Mouse (Mus musculus) gastrocnemius, adult 2 months (tissue): ENCODE measurements around the gene Nr5a2. TPM values are rescaled to one million over a fixed set of nuclear protein-coding genes. Genes with fewer than 3 reads are reported as not detected.
A peak's percentile ranks its signal among the peaks of the same experiment; 100 is the strongest.
"Not testable (repeated sequence)": the region's sequence is repeated elsewhere in the genome, so short reads cannot be mapped to it uniquely, and the experiment has no call there.

Experiments used
- DNase-seq: peaks from one replicate; pipeline ENCODE4 v3.0.0; 2022
- H3K27ac ChIP-seq: fragments of 200-600 bp; 2 replicates; pipeline ENCODE4 v1.8.1; 2022; ENCODE audit warnings: mild to moderate bottlenecking
- H3K4me3 ChIP-seq: fragments of 200-600 bp; 2 replicates; pipeline ENCODE4 v1.8.1; 2022; ENCODE audit warnings: mild to moderate bottlenecking, moderate library complexity
- CTCF ChIP-seq: fragments of 200-600 bp; IDR thresholded peaks from 2 replicates; pipeline ENCODE4 v1.8.1; 2022; ENCODE audit warnings: antibody characterized with exemption, mild to moderate bottlenecking, moderate library complexity
- intact Hi-C: fragments of 180-260 bp; cut with DNase I; formaldehyde crosslinking; loops from one replicate; pipeline ENCODE4 v1.15.1; 2025
- total RNA-seq, 2 experiments: library from RNA; stranded (reverse); gene quantifications; 2 replicates each; pipeline ENCODE4 v1.2.3; 2021

Gene Nr5a2
- total RNA-seq, 2 experiments from 2014 or later, result 0.11 to 0.26 TPM

DNA sequence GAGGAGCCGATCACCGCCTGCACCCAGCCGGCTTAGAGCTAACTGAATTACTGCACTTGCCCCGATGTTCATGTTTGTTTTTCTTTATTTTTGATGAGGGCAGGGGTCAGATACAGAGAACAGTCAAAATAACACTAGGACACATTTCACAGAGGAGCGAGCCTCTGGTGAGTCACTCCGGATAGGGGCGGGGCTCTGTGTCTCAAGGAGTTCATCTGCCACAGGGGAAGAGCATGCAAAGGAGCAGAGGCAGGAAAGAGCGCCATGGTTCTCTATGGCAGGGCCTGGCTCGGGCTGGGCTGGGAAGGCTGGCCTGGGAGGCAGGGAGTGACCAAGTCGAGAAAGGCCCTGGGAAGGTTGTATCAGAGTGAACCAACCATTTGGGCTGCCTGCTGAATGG is 121.0 kb downstream of the Nr5a2 start:
- Histone ChIP-seq H3K4me3 (no peak overlapping the region), H3K27ac (no peak overlapping the region)
- TF ChIP-seq CTCF, result no peak
- no peak for DNase-seq
- intact Hi-C loops, result no loop called here

DNA sequence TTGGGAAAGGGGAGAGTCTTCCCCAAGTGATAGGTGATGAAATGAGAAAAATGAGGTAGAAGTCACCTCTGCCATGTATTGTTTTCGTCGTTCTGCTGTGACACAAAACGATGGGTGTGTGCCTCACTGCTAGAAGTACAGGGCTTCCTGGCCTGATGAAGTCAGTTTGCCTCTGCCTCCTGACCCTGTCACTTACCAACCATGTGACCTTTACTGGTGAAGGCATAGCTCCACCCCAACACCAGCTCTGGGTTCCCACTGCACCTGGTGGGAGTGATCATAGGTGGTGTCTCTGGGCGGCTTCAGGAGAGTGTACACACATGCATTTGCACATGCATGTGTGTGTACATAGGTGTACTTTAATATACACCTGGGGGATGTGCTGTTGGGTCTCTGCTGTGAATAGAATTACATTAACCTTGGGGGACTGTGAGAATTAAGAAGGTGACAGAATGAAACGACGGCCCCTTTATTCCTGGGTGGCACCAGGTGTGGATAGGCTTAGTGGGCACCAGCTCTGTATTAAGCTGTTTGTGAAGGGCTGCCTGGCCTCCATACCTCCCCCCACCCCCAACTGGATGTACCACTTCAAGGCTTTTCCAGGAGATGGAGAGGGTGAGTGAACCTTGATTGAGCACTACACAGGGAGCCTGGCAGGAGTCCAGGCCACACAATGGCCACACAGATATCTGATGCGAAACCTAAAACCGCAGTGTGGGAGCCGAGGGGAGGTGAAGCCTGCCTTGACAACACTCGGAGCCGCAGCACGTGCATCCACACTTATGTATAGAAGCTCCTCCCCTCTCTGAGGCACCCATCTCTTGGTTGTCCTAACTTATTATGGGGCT is 127.7 kb downstream of the Nr5a2 start:
- Histone ChIP-seq H3K27ac (no peak overlapping the region), H3K4me3 (no peak overlapping the region)
- TF ChIP-seq CTCF, result no peak
- no peak for DNase-seq
- intact Hi-C loops, result no loop called here

DNA sequence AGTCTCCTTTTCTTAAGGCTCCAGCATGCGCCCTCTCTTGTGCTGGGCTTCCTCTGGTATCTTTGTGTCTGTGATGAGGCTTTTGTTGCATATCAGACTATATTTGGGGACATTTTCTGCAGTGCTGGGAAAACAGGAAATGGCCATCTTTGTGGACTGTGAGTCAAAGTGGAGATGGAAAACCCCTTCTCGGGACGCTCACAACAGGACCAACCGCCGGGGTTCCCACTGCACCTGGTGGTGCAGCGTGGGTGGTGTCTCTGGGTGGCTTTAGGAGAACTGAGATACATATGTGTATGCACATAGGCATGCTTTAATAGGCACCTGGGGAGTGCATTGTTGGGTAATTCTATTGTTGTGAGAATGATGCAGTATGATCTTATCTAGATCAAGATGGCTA is 129.3 kb downstream of the Nr5a2 start:
- Histone ChIP-seq H3K27ac (no peak overlapping the region), H3K4me3 (no peak overlapping the region)
- no peak for TF ChIP-seq CTCF
- no peak for DNase-seq
- intact Hi-C loops, result no loop called here

DNA sequence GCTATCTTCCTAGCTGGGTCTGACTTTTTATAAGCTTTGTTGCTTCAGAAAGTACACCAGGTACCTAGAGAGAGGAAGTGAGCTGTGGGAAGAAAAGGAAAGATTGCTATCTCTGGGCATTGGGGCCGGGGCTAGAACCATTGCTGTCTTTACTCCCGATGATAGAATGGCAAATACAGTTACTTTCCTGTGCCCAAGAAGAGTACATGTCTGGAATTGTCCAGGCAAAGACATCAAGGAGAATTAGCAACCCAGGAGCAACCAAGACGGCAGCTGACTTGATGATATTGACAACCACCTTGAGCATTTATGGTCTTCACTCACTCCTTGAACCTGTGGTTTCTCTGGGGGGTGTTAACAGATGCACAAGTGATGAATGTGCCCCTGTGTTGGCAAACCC is 130.3 kb downstream of the Nr5a2 start:
- intact Hi-C loops, result no loop called here
- DNase-seq, result no peak
- H3K4me3 ChIP-seq, result no peak overlapping the region
- no peak overlapping the region for H3K27ac ChIP-seq
- TF ChIP-seq CTCF, result no peak

DNA sequence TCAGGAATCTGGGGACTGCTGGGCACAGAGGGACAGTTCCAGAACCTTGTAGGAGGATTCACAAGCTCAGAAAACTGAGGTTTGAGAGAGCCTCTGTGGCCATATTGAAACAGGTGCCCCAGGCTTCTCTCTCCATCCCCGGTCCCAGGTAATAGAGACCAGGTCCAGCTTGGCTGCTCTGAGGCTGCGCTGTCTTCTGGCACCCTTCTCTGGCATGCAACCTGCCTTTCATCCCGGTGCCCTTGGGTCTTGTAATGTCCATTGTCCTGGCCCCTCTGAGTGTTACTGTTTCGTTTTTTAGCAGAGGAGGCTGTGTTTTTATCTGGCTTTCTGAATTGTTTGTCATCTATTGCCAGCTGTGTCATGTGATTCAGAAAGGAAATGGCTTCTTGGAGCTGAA is 136.4 kb downstream of the Nr5a2 start:
- no peak overlapping the region for H3K27ac ChIP-seq
- no peak for DNase-seq
- no peak overlapping the region for H3K4me3 ChIP-seq
- no peak for TF ChIP-seq CTCF
- intact Hi-C loops, result no loop called here

DNA sequence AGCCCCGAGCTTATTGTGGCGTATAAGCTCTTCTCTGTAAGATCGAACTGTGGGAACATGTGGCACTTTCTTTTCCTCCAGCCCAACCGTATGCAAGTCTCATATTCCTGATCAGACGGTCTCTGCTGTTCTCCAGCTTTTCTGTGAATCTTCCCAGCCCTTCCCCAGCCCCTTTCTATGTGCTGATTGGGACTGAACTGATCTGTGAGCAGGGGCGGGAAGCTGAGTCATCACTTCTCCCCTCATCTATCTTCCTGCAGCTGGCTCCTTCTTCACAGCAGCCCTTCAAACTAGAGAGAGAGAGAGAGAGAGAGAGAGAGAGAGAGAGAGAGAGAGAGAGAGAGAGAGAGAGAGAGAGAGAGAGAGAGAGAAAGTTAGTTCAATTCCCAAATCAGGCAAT is 159.6 kb downstream of the Nr5a2 start:
- DNase-seq, result no peak
- intact Hi-C loops, result no loop called here
- no peak overlapping the region for H3K4me3 ChIP-seq
- TF ChIP-seq CTCF, result no peak
- H3K27ac ChIP-seq, result no peak overlapping the region

DNA sequence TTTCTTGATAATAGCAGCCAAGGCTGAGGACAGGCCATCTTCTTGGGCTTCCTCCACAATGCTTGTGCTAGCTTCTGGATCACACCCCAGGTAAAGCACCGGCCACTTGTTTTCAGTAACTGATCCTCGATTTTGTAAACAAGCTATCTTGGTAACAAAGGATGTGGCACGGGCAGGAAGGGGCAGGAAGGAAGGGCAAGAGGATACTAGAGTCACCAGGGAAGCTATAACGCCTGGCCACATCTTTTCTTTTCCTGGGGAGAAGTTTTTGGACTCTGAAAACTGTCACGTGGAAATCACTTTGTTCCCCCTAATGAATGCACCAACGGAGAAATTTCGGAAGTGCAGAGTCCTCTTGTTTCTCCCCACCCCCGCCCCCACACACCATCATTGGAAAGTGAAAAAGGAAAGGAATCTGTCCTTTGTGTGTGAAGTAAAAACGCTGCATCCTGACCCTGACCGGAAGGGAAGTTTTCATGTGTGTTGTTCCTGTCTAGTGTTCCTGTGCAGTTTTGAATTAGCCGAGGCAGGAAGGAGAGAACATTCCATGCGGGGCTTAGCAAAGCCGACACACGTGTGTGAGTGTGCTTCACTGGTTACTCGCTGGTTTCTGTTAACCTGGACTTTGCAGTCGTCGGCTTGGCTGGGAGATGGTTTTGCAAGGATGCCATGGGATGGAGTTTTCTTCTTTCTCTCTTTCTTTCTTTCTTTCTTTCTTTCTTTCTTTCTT is 163.7 kb downstream of the Nr5a2 start:
- intact Hi-C loops, result no loop called here
- H3K27ac ChIP-seq, result no peak overlapping the region
- H3K4me3 ChIP-seq, result peak overlapping the region; percentile 54
- DNase-seq, result no peak
- no peak for TF ChIP-seq CTCF

DNA sequence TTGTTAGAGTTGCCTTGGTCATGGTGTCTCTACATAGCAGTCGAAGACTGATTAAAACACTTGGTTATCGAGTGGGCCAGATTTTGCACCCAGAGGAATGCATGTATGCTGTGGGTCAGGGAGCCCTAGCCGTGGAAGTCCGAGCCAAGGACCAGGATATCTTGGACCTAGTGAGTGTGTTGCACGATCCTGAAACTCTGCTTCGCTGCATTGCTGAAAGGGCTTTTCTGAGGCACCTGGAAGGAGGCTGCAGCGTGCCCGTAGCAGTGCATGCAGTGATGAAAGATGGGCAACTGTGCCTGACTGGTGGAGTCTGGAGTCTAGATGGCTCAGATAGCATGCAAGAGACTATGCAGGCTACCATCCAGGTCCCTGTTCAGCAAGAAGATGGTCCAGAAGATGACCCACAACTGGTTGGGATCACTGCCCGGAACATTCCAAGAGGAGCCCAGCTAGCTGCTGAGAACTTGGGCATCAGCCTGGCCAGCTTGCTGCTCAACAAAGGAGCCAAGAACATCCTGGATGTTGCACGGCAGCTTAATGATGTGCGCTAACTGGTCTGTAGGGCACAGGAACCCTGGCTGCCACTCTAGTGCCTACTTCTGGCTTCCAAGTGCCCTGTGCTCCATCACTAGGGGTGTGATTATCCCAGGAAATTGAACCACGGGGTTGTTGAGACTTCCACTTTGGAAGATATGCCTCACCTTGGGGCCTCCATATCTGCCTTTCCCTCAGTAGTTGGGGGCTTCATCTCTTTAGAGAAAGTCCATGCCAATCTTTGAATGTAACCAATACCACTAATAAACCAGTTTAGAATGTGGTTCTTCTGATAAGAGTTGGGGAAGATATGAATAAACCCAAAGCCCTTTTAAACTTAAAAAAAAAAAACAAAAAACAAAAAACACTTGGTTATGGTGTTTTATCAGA is 167.0 kb downstream of the Nr5a2 start:
- intact Hi-C loops, H3K4me3 ChIP-seq, H3K27ac ChIP-seq, DNase-seq: not testable (repeated sequence)
